Mouse (Mus musculus) erythroblast, embryonic 14.5 days (primary cell): ENCODE data around the gene Atpif1.
"Not testable (repeated sequence)": the region's sequence is repeated elsewhere in the genome, so short reads cannot be mapped to it uniquely, and the experiment has no call there.

ENCODE experiments used
- GATA1 ChIP-seq: IDR thresholded peaks from 2 replicates; pipeline ENCODE4 v1.6.1; 2012; ENCODE audit warnings: low read length, inconsistent platforms, mixed read lengths
- TAL1 ChIP-seq: IDR thresholded peaks from 3 replicates; pipeline ENCODE4 v1.6.1; 2012; ENCODE audit warnings: low read length, inconsistent platforms, mixed read lengths

DNA sequence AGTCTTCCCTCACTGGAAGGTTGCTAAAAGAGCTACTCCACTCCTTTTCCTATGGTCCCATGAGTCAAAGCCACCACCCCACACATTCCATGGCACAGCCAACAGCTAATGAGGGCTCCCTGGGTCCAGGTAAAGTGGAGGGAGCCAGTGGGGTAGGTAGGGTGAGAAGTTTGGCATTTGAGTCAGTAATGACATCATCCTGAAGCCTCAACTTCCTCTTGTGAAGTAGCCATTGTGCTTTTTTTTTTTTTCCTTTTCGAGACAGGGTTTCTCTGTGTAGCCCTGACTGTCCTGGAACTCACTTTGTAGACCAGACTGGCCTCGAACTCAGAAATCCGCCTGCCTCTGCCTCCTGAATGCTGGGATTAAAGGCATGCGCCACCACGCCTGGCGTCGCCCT lies 22.1 kb upstream of the Atpif1 start:
- TF ChIP-seq TAL1, GATA1: not testable (repeated sequence)
